Mouse (Mus musculus) spleen, adult 2 months (tissue): ENCODE results near the gene Kcnd3. TPM values are rescaled to one million over a fixed set of nuclear protein-coding genes. Genes with fewer than 3 reads are reported as not detected.

Experiments used
- DNase-seq, 2 experiments: peaks; one replicate each; pipeline versions ENCODE4 v3.0.0 to v3.0.0-alpha.2; 2012 to 2021; ENCODE audit warnings: low spot score in 2 of 2, low read depth in 1 of 2
- H3K27ac ChIP-seq: fragments of 200-500 bp; 2 replicates; pipeline ENCODE4 v1.5.1; 2012; ENCODE audit warnings: low read length, inconsistent platforms; ENCODE audit not compliant: insufficient read depth
- H3K27me3 ChIP-seq: fragments of 200-500 bp; 2 replicates; pipeline ENCODE4 v1.6.1; 2012; ENCODE audit warnings: mild to moderate bottlenecking, moderate library complexity, low read length, inconsistent platforms; ENCODE audit not compliant: control insufficient read depth, insufficient read depth
- H3K36me3 ChIP-seq: fragments of 200-500 bp; 2 replicates; pipeline ENCODE4 v1.6.1; 2012; ENCODE audit warnings: mild to moderate bottlenecking, low read length, inconsistent platforms; ENCODE audit not compliant: control insufficient read depth, insufficient read depth
- H3K4me1 ChIP-seq: fragments of 200-500 bp; 2 replicates; pipeline ENCODE4 v1.6.1; 2011; ENCODE audit warnings: inconsistent platforms; ENCODE audit not compliant: control insufficient read depth, insufficient read depth, insufficient read length
- H3K4me3 ChIP-seq: fragments of 200-500 bp; 2 replicates; pipeline ENCODE4 v1.5.1; 2011; ENCODE audit warnings: mild to moderate bottlenecking, inconsistent platforms; ENCODE audit not compliant: insufficient read depth, insufficient read length; ENCODE audit errors: extremely low read depth
- CTCF ChIP-seq: fragments of 200-500 bp; IDR thresholded peaks from 2 replicates; pipeline ENCODE4 v1.5.1; 2011; ENCODE audit warnings: mild to moderate bottlenecking, inconsistent platforms; ENCODE audit not compliant: insufficient read depth, insufficient read length, insufficient replicate concordance; ENCODE audit errors: extremely low read depth
- POLR2A ChIP-seq: fragments of 200-500 bp; IDR thresholded peaks from 2 replicates; pipeline ENCODE4 v1.6.1; 2011; ENCODE audit warnings: low read depth, low read length, inconsistent platforms
- WGBS: fragments of 180-500 bp; shearing (Covaris S2); methylation state at CpG from one replicate; pipeline ENCODE4 v1.1.7; 2018; 5-methylcytosine and 5-hydroxymethylcytosine counted together
- polyA plus RNA-seq: library from polyadenylated mRNA; depleted of rRNA; stranded (reverse); fragments of >200 nt; gene quantifications from 2 replicates; pipeline ENCODE4 v1.2.3, GENCODE M21; 2012; rRNA removed

The Kcnd3 gene
- 2.5 and 4.0 TPM in 2 replicates for polyA plus RNA-seq

GRCm38 (mm10) chr3:105451627-105452555 is at the start of gene Kcnd3:
TSS of gene Kcnd3 (plus strand) at chr3:105452330.
- DNase-seq: no peak
- Histone ChIP-seq H3K4me1 (no peaks in the 10 kb centered on the region), H3K4me3 (peak within 1 kb of the TSS; percentile 22; the same call in 1 of the 2 replicates), H3K27me3 (peaks cover 16% of the 10 kb centered on the region), H3K36me3 (no peaks in the 10 kb centered on the region), H3K27ac (no peak within 1 kb of the TSS)
- TF ChIP-seq POLR2A (no peak), CTCF (no peak)
- 3% methylated on average over 75 of the region's 98 CpGs for WGBS

- 18% methylated on average over 5 of the region's 5 CpGs for WGBS
- Histone ChIP-seq H3K4me1 (no peaks in the 10 kb centered on the region), H3K27me3 (no peaks in the 10 kb centered on the region), H3K36me3 (no peaks in the 10 kb centered on the region), H3K27ac (no peak overlapping the region), H3K4me3 (no peak overlapping the region)
- TF ChIP-seq CTCF (no peak), POLR2A (no peak)
- DNase-seq: no peak
These were observed 49.5 kb upstream of the Kcnd3 start for GRCm38 (mm10) chr3:105402676-105403075.

DNA sequence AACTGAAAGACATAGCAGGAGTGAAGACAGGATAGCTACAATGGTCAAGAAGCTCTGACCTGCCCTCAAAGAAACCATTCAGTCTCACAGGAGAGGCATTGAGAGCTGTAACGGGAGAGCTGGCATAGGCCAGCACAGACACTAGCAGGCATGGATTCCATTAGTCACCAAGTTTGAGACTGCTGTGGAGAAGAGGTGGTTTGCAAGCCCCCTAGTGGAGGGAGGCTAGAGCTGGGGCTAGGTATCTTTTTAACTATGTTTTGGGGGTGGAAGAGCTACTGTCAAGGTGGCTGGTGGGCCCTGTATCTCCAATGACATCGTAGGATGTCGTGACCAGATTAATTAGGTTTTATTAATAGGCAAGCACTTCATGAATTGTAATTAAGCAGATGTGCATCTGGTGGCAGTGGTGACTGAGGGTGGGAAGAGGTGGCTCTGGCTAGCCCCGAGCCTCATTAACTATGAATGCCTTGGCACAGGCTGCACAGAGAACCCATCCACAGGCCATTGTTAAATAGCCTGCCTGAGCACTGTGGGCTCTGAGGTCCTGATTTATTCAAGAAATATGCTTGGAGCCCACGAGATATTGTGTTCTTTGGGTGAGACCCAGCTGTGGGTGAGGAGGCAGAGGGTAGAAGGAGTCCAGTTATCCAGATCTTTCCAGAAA is 48.6 kb upstream of the Kcnd3 start:
- Histone ChIP-seq H3K27me3 (no peaks in the 10 kb centered on the region), H3K4me3 (no peak overlapping the region), H3K4me1 (no peaks in the 10 kb centered on the region), H3K36me3 (no peaks in the 10 kb centered on the region), H3K27ac (no peak overlapping the region)
- no peak for DNase-seq
- TF ChIP-seq CTCF: no peak
- no peak for TF ChIP-seq POLR2A
- WGBS: 74% methylated on average over 5 of the region's 5 CpGs

DNA sequence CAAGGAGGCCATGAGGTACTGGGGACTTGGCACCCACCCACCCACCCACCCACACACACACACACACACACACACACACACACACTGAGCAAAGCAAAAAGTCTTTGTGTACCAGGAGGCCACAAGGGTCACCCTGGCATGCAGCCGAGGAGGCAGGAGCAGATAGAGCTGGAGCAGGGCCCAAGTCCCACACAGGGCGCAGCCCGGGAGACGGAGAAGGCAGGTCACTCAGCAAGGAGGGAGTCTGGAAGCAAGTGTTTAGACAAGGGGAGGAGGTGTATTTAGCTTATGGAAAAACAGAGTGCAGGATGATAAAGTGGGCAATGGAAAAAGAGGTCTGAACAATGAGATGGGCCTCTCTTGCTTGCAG is 48.1 kb upstream of the Kcnd3 start:
- TF ChIP-seq CTCF (no peak), POLR2A (no peak)
- H3K4me3 ChIP-seq: no peak overlapping the region
- whole genome bisulfite sequencing: 96% methylated on average over 4 of the region's 4 CpGs
- H3K4me1 ChIP-seq: no peaks in the 10 kb centered on the region
- no peak overlapping the region for H3K27ac ChIP-seq
- H3K36me3 ChIP-seq: no peaks in the 10 kb centered on the region
- H3K27me3 ChIP-seq: no peaks in the 10 kb centered on the region
- DNase-seq: no peak

DNA sequence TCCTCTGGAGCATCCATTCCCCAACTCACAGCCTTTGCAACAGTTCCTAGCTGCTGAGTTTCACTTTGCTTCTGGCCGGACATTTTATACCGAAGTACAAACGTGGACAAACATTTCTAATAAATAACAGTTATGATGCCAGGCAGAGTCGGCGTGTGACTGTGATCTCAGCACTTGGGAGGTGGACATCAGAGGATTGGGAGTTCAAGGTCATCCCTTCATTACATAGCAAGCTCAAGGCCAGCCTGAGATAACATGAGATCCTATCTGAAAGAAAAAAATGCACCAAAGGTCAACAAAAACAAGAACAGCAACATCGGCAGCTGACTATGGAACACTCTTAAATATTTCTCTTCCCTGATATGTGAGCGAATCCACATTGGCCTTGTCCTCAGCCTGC is 46.6 kb upstream of the Kcnd3 start:
- WGBS: 86% methylated on average over 7 of the region's 7 CpGs
- Histone ChIP-seq H3K27ac (no peak overlapping the region), H3K27me3 (no peaks in the 10 kb centered on the region), H3K4me3 (no peak overlapping the region), H3K4me1 (no peaks in the 10 kb centered on the region), H3K36me3 (no peaks in the 10 kb centered on the region)
- no peak for DNase-seq
- TF ChIP-seq CTCF (no peak), POLR2A (no peak)

- WGBS: 84% methylated on average over 7 of the region's 7 CpGs
- TF ChIP-seq CTCF (no peak), POLR2A (no peak)
- DNase-seq: no peak
These were observed 46.1 kb upstream of the Kcnd3 start for GRCm38 (mm10) chr3:105406036-105406435.

DNA sequence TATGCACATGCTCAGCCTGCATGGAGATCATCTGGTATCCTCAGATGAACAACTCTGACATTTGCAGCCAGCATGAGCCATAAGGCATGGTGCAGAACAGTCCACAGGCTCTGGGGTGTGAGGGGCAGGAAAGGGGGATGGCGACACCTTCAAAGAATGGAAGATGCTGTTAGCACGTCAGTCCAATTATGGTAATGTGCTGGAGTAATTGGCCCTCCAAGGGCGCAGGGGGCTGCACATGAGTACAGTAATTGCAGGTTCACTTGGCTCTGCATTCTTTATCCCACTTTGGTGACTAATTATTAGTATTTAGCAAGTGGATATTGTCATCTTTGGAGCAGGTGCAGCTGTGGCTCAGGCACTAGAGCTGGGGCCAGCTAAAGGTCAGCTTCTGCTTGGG is 43.9 kb upstream of the Kcnd3 start:
- DNase-seq: no peak
- 88% methylated on average over 3 of the region's 3 CpGs for WGBS
- Histone ChIP-seq H3K4me1 (no peaks in the 10 kb centered on the region), H3K27me3 (no peaks in the 10 kb centered on the region), H3K36me3 (no peaks in the 10 kb centered on the region), H3K27ac (no peak overlapping the region), H3K4me3 (no peak overlapping the region)
- no peak for TF ChIP-seq POLR2A
- no peak for TF ChIP-seq CTCF

More at GRCm38 (mm10) chr3:105406036-105406435, 46.1 kb upstream of the Kcnd3 start:
- no peaks in the 10 kb centered on the region for H3K4me1 ChIP-seq
- no peaks in the 10 kb centered on the region for H3K36me3 ChIP-seq
- H3K27ac ChIP-seq: no peak overlapping the region
- H3K27me3 ChIP-seq: no peaks in the 10 kb centered on the region
- H3K4me3 ChIP-seq: no peak overlapping the region
